Mouse (Mus musculus) lung, adult 2 months (tissue): ENCODE measurements around the gene Ttc33. TPM values are rescaled to one million over a fixed set of nuclear protein-coding genes. Genes with fewer than 3 reads are reported as not detected.

Experiments
- DNase-seq: peaks from one replicate; pipeline ENCODE4 v3.0.0; 2022
- H3K4me1 ChIP-seq: fragments of 200-500 bp; 2 replicates; pipeline ENCODE4 v1.6.1; 2011; ENCODE audit warnings: low read length; ENCODE audit not compliant: control insufficient read depth, insufficient read depth
- H3K4me3 ChIP-seq: fragments of 200-500 bp; replicated peaks from 2 replicates; pipeline ENCODE3; 2011; ENCODE audit warnings: low read depth, mild to moderate bottlenecking, control low read depth, low read length; ENCODE audit errors: extremely low read depth
- CTCF ChIP-seq: fragments of 200-500 bp; IDR thresholded peaks from 2 replicates; pipeline ENCODE4 v1.5.1; 2011; ENCODE audit warnings: mild to moderate bottlenecking, low read length, control low read depth; ENCODE audit not compliant: insufficient read depth
- POLR2A ChIP-seq: fragments of 200-500 bp; IDR thresholded peaks from 2 replicates; pipeline ENCODE4 v1.6.1; 2011; ENCODE audit warnings: low read depth, mild to moderate bottlenecking, control low read depth, low read length, borderline replicate concordance; ENCODE audit errors: extremely low read depth
- WGBS: fragments of 180-500 bp; shearing (Covaris S2); methylation state at CpG from one replicate; pipeline ENCODE4 v1.1.7; 2018; 5-methylcytosine and 5-hydroxymethylcytosine counted together
- polyA plus RNA-seq: library from polyadenylated mRNA; depleted of rRNA; stranded (reverse); fragments of >200 nt; gene quantifications from 2 replicates; pipeline ENCODE4 v1.2.3, GENCODE M21; 2012

The Ttc33 gene
- polyA plus RNA-seq, 1 experiment = 8.0 TPM

- no peak overlapping the region for H3K4me3 ChIP-seq
- no peak for TF ChIP-seq POLR2A
- TF ChIP-seq CTCF = no peak
- peaks cover 11% of the 10 kb centered on the region for H3K4me1 ChIP-seq
- DNase-seq = no peak
- 73% methylated on average over 4 of the region's 4 CpGs for WGBS
Observed at GRCm38 (mm10) chr15:5238553-5238952, 53.2 kb downstream of the Ttc33 start.

- 54% methylated on average over 4 of the region's 4 CpGs for WGBS
- no peak for TF ChIP-seq CTCF
- DNase-seq = no peak
- Histone ChIP-seq H3K4me1 (peaks cover 14% of the 10 kb centered on the region), H3K4me3 (no peak overlapping the region)
Observed at GRCm38 (mm10) chr15:5239361-5239760, 54.0 kb downstream of the Ttc33 start.

GRCm38 (mm10) chr15:5239901-5240300 is 54.6 kb downstream of the Ttc33 start:
- Histone ChIP-seq H3K4me1 (peaks cover 17% of the 10 kb centered on the region), H3K4me3 (no peak overlapping the region)
- no peak for TF ChIP-seq CTCF
- DNase-seq = no peak
- 40% methylated on average over 6 of the region's 6 CpGs for WGBS

- 68% methylated on average over 6 of the region's 6 CpGs for WGBS
- TF ChIP-seq POLR2A = no peak
- TF ChIP-seq CTCF = no peak
- Histone ChIP-seq H3K4me1 (peaks cover 17% of the 10 kb centered on the region), H3K4me3 (no peak overlapping the region)
- no peak for DNase-seq
Observed at GRCm38 (mm10) chr15:5240360-5240759, 55.0 kb downstream of the Ttc33 start.

GRCm38 (mm10) chr15:5241304-5242201 is 56.2 kb downstream of the Ttc33 start:
- 40% methylated on average over 12 of the region's 12 CpGs for WGBS
- peak overlapping the region; percentile 40 for H3K4me3 ChIP-seq
- DNase-seq = peak; percentile 9
- H3K4me1 ChIP-seq = peaks cover 15% of the 10 kb centered on the region
- TF ChIP-seq CTCF (peak; percentile 19; the same call in 1 of the 2 replicates), POLR2A (no peak)

- DNase-seq = peak; percentile 20
- H3K4me1 ChIP-seq = peaks cover 15% of the 10 kb centered on the region
- 3% methylated on average over 61 of the region's 61 CpGs for WGBS
Observed at GRCm38 (mm10) chr15:5242241-5243035, 57.1 kb downstream of the Ttc33 start.

GRCm38 (mm10) chr15:5243036-5243958 is 58.0 kb downstream of the Ttc33 start:
- TF ChIP-seq POLR2A (no peak), CTCF (no peak)
- peak overlapping the region; percentile 84 for H3K4me3 ChIP-seq
- WGBS = 6% methylated on average over 40 of the region's 40 CpGs
- DNase-seq = peak; percentile 13
- H3K4me1 ChIP-seq = peaks cover 15% of the 10 kb centered on the region

More at GRCm38 (mm10) chr15:5242241-5243035, 57.1 kb downstream of the Ttc33 start:
- peak overlapping the region; percentile 40 for H3K4me3 ChIP-seq
- TF ChIP-seq CTCF (no peak), POLR2A (no peak)

GRCm38 (mm10) chr15:5243959-5244905 is 58.9 kb downstream of the Ttc33 start, which contains the start of gene Ptger4:
Gene Ptger4, minus strand, starts transcription at chr15:5244187.
- no peak for TF ChIP-seq CTCF
- peak; percentile 73; the same call in 1 of the 2 replicates for TF ChIP-seq POLR2A
- DNase-seq = peak; percentile 89
- Histone ChIP-seq H3K4me1 (peaks cover 15% of the 10 kb centered on the region), H3K4me3 (peak within 1 kb of the TSS; percentile 84)
- 1% methylated on average over 61 of the region's 61 CpGs for WGBS
